Mouse (Mus musculus) myocyte (in vitro differentiated cells): ENCODE data around the gene Igsf9b.

Experiments used
- POLR2A ChIP-seq: IDR thresholded peaks from one replicate; pipeline ENCODE4 v1.6.1; 2011; ENCODE audit warnings: low read depth, mild to moderate bottlenecking, control low read depth, moderate library complexity; ENCODE audit not compliant: insufficient read length
- TCF12 ChIP-seq: IDR thresholded peaks from one replicate; pipeline ENCODE4 v1.6.1; 2011; ENCODE audit warnings: mild to moderate bottlenecking, control low read depth; ENCODE audit not compliant: poor library complexity, insufficient read depth, severe bottlenecking

GRCm38 (mm10) chr9:27336962-27337636 is 38.1 kb downstream of the Igsf9b start:
- TF ChIP-seq POLR2A: no peak
- no peak for TF ChIP-seq TCF12
